Mouse (Mus musculus): ENCODE results near the gene Ubxn6. TPM values are rescaled to one million over a fixed set of nuclear protein-coding genes. Genes with fewer than 3 reads are reported as not detected.
"Not testable (repeated sequence)": the region's sequence is repeated elsewhere in the genome, so short reads cannot be mapped to it uniquely, and the experiment has no call there.

The Ubxn6 gene
- polyA plus RNA-seq, 1 experiment, result 109 TPM

GRCm38 (mm10) chr17:56066451-56066850, 8.4 kb downstream of the Ubxn6 start:
- no peak overlapping the region for H3K4me3 ChIP-seq (ENCODE audit: insufficient read depth, low read length)
- H3K27ac ChIP-seq (ENCODE audit: insufficient read depth, low read length), result no peak overlapping the region
- H3K4me1 ChIP-seq (ENCODE audit: control insufficient read depth, insufficient read depth, low read length), result no peaks in the 10 kb centered on the region
- TF ChIP-seq CTCF (IDR thresholded peaks at IDR 0.05; ENCODE audit: extremely low read depth, insufficient read depth, low read length) (no peak), POLR2A (IDR thresholded peaks at IDR 0.05; ENCODE audit: extremely low read depth, insufficient read depth, low read length) (no peak)

GRCm38 (mm10) chr17:56065715-56066114, 9.1 kb downstream of the Ubxn6 start:
- H3K27ac ChIP-seq (ENCODE audit: insufficient read depth, low read length); H3K4me3 ChIP-seq (ENCODE audit: insufficient read depth, low read length); H3K4me1 ChIP-seq (ENCODE audit: control insufficient read depth, insufficient read depth, low read length): not testable (repeated sequence)

GRCm38 (mm10) chr17:56062081-56062480, 12.7 kb downstream of the Ubxn6 start:
- no peak overlapping the region for H3K4me3 ChIP-seq (ENCODE audit: insufficient read depth, low read length)
- no peaks in the 10 kb centered on the region for H3K4me1 ChIP-seq (ENCODE audit: control insufficient read depth, insufficient read depth, low read length)
- no peak overlapping the region for H3K27ac ChIP-seq (ENCODE audit: insufficient read depth, low read length)
- TF ChIP-seq POLR2A (IDR thresholded peaks at IDR 0.05; ENCODE audit: extremely low read depth, insufficient read depth, low read length) (no peak), CTCF (IDR thresholded peaks at IDR 0.05; ENCODE audit: extremely low read depth, insufficient read depth, low read length) (no peak)

GRCm38 (mm10) chr17:56057381-56058120, 17.3 kb downstream of the Ubxn6 start:
- H3K4me3 ChIP-seq (ENCODE audit: insufficient read depth, low read length), result no peak overlapping the region
- no peaks in the 10 kb centered on the region for H3K4me1 ChIP-seq (ENCODE audit: control insufficient read depth, insufficient read depth, low read length)
- no peak overlapping the region for H3K27ac ChIP-seq (ENCODE audit: insufficient read depth, low read length)
- TF ChIP-seq POLR2A (IDR thresholded peaks at IDR 0.05; ENCODE audit: extremely low read depth, insufficient read depth, low read length) (no peak), CTCF (IDR thresholded peaks at IDR 0.05; ENCODE audit: extremely low read depth, insufficient read depth, low read length) (no peak)

- no peak overlapping the region for H3K4me3 ChIP-seq (ENCODE audit: insufficient read depth, low read length)
- no peaks in the 10 kb centered on the region for H3K4me1 ChIP-seq (ENCODE audit: control insufficient read depth, insufficient read depth, low read length)
- TF ChIP-seq POLR2A (IDR thresholded peaks at IDR 0.05; ENCODE audit: extremely low read depth, insufficient read depth, low read length), result no peak
- no peak for TF ChIP-seq CTCF (IDR thresholded peaks at IDR 0.05; ENCODE audit: extremely low read depth, insufficient read depth, low read length)
- no peak overlapping the region for H3K27ac ChIP-seq (ENCODE audit: insufficient read depth, low read length)
These were observed 18.7 kb downstream of the Ubxn6 start for GRCm38 (mm10) chr17:56055945-56056678.

GRCm38 (mm10) chr17:56054938-56055337, 19.9 kb downstream of the Ubxn6 start:
- TF ChIP-seq POLR2A (IDR thresholded peaks at IDR 0.05; ENCODE audit: extremely low read depth, insufficient read depth, low read length) (no peak), CTCF (IDR thresholded peaks at IDR 0.05; ENCODE audit: extremely low read depth, insufficient read depth, low read length) (no peak)
- no peaks in the 10 kb centered on the region for H3K4me1 ChIP-seq (ENCODE audit: control insufficient read depth, insufficient read depth, low read length)
- no peak overlapping the region for H3K27ac ChIP-seq (ENCODE audit: insufficient read depth, low read length)
- no peak overlapping the region for H3K4me3 ChIP-seq (ENCODE audit: insufficient read depth, low read length)

GRCm38 (mm10) chr17:56051369-56051768, 23.5 kb downstream of the Ubxn6 start:
- Histone ChIP-seq H3K4me3 (ENCODE audit: insufficient read depth, low read length) (no peak overlapping the region), H3K27ac (ENCODE audit: insufficient read depth, low read length) (no peak overlapping the region), H3K4me1 (ENCODE audit: control insufficient read depth, insufficient read depth, low read length) (no peaks in the 10 kb centered on the region)
- TF ChIP-seq CTCF (IDR thresholded peaks at IDR 0.05; ENCODE audit: extremely low read depth, insufficient read depth, low read length), result no peak
- no peak for TF ChIP-seq POLR2A (IDR thresholded peaks at IDR 0.05; ENCODE audit: extremely low read depth, insufficient read depth, low read length)

GRCm38 (mm10) chr17:56040857-56041163, 34.0 kb downstream of the Ubxn6 start:
- no peaks in the 10 kb centered on the region for H3K4me1 ChIP-seq (ENCODE audit: control insufficient read depth, insufficient read depth, low read length)
- no peak overlapping the region for H3K27ac ChIP-seq (ENCODE audit: insufficient read depth, low read length)

GRCm38 (mm10) chr17:56040030-56040856, 34.6 kb downstream of the Ubxn6 start, which contains the start of gene Chaf1a:
Chaf1a (plus strand) TSS chr17:56040439.
- TF ChIP-seq CTCF (IDR thresholded peaks at IDR 0.05; ENCODE audit: extremely low read depth, insufficient read depth, low read length) (no peak), POLR2A (IDR thresholded peaks at IDR 0.05; ENCODE audit: extremely low read depth, insufficient read depth, low read length) (no peak)
- Histone ChIP-seq H3K4me3 (ENCODE audit: insufficient read depth, low read length) (peak within 1 kb of the TSS; percentile 27), H3K4me1 (ENCODE audit: control insufficient read depth, insufficient read depth, low read length) (no peaks in the 10 kb centered on the region), H3K27ac (ENCODE audit: insufficient read depth, low read length) (no peak within 1 kb of the TSS)

More at GRCm38 (mm10) chr17:56040857-56041163, 34.0 kb downstream of the Ubxn6 start:
- H3K4me3 ChIP-seq (ENCODE audit: insufficient read depth, low read length), result peak overlapping the region; percentile 17; the same call in 1 of the 2 replicates
- TF ChIP-seq CTCF (IDR thresholded peaks at IDR 0.05; ENCODE audit: extremely low read depth, insufficient read depth, low read length) (no peak), POLR2A (IDR thresholded peaks at IDR 0.05; ENCODE audit: extremely low read depth, insufficient read depth, low read length) (no peak)
